Mouse (Mus musculus) cerebellum, adult 9-11 months (tissue): ENCODE measurements around the gene Cacna1c.

Source experiments
- DNase-seq: peaks from one replicate; pipeline ENCODE4 v3.0.0; 2022

Cacna1c gene

GRCm38 (mm10) chr6:119204915-119205314, 8.7 kb upstream of the Cacna1c start:
- DNase-seq, result no peak

GRCm38 (mm10) chr6:119204286-119204685, 8.1 kb upstream of the Cacna1c start:
- no peak for DNase-seq

GRCm38 (mm10) chr6:119201575-119201974, 5.4 kb upstream of the Cacna1c start:
- DNase-seq, result no peak

- DNase-seq, result no peak
These were observed 4.1 kb upstream of the Cacna1c start for GRCm38 (mm10) chr6:119200362-119200761.

GRCm38 (mm10) chr6:119199274-119199879, 3.2 kb upstream of the Cacna1c start:
- DNase-seq, result no peak

- no peak for DNase-seq
These were observed 2.5 kb upstream of the Cacna1c start for GRCm38 (mm10) chr6:119198534-119199273.

GRCm38 (mm10) chr6:119194601-119195000, 1.6 kb downstream of the Cacna1c start:
- DNase-seq, result no peak

GRCm38 (mm10) chr6:119194161-119194560, 2.1 kb downstream of the Cacna1c start:
- DNase-seq, result no peak

GRCm38 (mm10) chr6:119193571-119194154, 2.6 kb downstream of the Cacna1c start:
- DNase-seq, result no peak

GRCm38 (mm10) chr6:119191478-119191877, 4.7 kb downstream of the Cacna1c start:
- DNase-seq, result no peak

- DNase-seq, result no peak
These were observed 8.6 kb downstream of the Cacna1c start for GRCm38 (mm10) chr6:119187631-119188030.

GRCm38 (mm10) chr6:119186658-119187057, 9.6 kb downstream of the Cacna1c start:
- no peak for DNase-seq

- DNase-seq, result no peak
These were observed 12.4 kb downstream of the Cacna1c start for GRCm38 (mm10) chr6:119183781-119184180.

GRCm38 (mm10) chr6:119182211-119182610, 14.0 kb downstream of the Cacna1c start:
- DNase-seq, result no peak

- DNase-seq, result no peak
These were observed 16.0 kb downstream of the Cacna1c start for GRCm38 (mm10) chr6:119180188-119180587.

- no peak for DNase-seq
These were observed 19.1 kb downstream of the Cacna1c start for GRCm38 (mm10) chr6:119177101-119177500.

GRCm38 (mm10) chr6:119176103-119176502, 20.1 kb downstream of the Cacna1c start:
- no peak for DNase-seq

GRCm38 (mm10) chr6:119175078-119175853, 21.0 kb downstream of the Cacna1c start, which contains the start of gene Dcp1b:
TSS of gene Dcp1b (plus strand) at chr6:119175253.
- peak; percentile 86 for DNase-seq

GRCm38 (mm10) chr6:119174307-119175074, 21.7 kb downstream of the Cacna1c start:
- peak; percentile 11 for DNase-seq

- no peak for DNase-seq
These were observed 30.5 kb downstream of the Cacna1c start for GRCm38 (mm10) chr6:119165677-119166076.

- DNase-seq, result no peak
These were observed 51.1 kb downstream of the Cacna1c start for GRCm38 (mm10) chr6:119145109-119145508.

- no peak for DNase-seq
These were observed 56.7 kb downstream of the Cacna1c start for GRCm38 (mm10) chr6:119139561-119139960.
